Mouse (Mus musculus): ENCODE data around the gene Htt. TPM values are rescaled to one million over a fixed set of nuclear protein-coding genes. Genes with fewer than 3 reads are reported as not detected.

Htt gene
- polyA plus RNA-seq, 1 experiment from 2014 or later = 10.1 TPM

DNA sequence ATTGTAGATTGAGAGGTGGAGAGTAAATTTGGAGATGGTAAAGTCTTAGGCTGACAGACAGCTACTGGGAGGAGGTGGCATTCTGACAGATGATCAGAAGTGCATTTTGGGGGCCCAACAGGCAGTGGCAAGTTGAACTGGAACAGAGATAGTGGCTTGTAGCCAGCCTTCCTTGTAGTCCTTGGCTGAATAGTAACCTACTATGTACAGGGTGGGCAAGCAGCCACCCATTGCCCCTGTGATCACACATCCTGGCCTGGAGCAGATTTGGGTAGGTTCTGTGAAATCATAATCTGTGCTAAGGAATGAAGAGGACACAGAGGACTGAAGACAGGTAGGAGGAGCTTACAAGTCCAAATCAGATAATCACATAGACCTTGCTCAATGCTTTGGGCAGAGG lies 142.9 kb downstream of the Htt start:
- Histone ChIP-seq H3K9me3 (ENCODE audit: control insufficient read depth, low read length) (no peaks in the 10 kb centered on the region), H3K4me2 (ENCODE audit: low read depth, low read length) (no peak overlapping the region), H3K4me3 (ENCODE audit: low read length) (no peak overlapping the region), H3K4me1 (replicated peaks; ENCODE audit: control insufficient read depth, insufficient read depth, low read length) (peaks cover 18% of the 10 kb centered on the region), H3K9ac (ENCODE audit: low read length) (no peak overlapping the region), H3K27ac (ENCODE audit: low read length) (no peak overlapping the region), H3K27me3 (ENCODE audit: control insufficient read depth, insufficient read depth, low read depth, low read length) (no peaks in the 10 kb centered on the region), H3K36me3 (ENCODE audit: control insufficient read depth, insufficient read depth, low read length) (peaks cover 38% of the 10 kb centered on the region)
- ATAC-seq (ENCODE audit: low read depth) = no peak

GRCm38 (mm10) chr5:34907230-34907629 lies 145.7 kb downstream of the Htt start:
- H3K9me3 ChIP-seq (ENCODE audit: control insufficient read depth, low read length) = no peaks in the 10 kb centered on the region
- H3K4me3 ChIP-seq (ENCODE audit: low read length) = no peak overlapping the region
- H3K9ac ChIP-seq (ENCODE audit: low read length) = no peak overlapping the region
- peaks cover 28% of the 10 kb centered on the region for H3K36me3 ChIP-seq (ENCODE audit: control insufficient read depth, insufficient read depth, low read length)
- H3K4me1 ChIP-seq (replicated peaks; ENCODE audit: control insufficient read depth, insufficient read depth, low read length) = peaks cover 11% of the 10 kb centered on the region
- no peak overlapping the region for H3K27ac ChIP-seq (ENCODE audit: low read length)
- 87% methylated on average over 4 of the region's 4 CpGs for WGBS
- ATAC-seq (ENCODE audit: low read depth) = no peak
- H3K27me3 ChIP-seq (ENCODE audit: control insufficient read depth, insufficient read depth, low read depth, low read length) = no peaks in the 10 kb centered on the region
- no peak overlapping the region for H3K4me2 ChIP-seq (ENCODE audit: low read depth, low read length)

DNA sequence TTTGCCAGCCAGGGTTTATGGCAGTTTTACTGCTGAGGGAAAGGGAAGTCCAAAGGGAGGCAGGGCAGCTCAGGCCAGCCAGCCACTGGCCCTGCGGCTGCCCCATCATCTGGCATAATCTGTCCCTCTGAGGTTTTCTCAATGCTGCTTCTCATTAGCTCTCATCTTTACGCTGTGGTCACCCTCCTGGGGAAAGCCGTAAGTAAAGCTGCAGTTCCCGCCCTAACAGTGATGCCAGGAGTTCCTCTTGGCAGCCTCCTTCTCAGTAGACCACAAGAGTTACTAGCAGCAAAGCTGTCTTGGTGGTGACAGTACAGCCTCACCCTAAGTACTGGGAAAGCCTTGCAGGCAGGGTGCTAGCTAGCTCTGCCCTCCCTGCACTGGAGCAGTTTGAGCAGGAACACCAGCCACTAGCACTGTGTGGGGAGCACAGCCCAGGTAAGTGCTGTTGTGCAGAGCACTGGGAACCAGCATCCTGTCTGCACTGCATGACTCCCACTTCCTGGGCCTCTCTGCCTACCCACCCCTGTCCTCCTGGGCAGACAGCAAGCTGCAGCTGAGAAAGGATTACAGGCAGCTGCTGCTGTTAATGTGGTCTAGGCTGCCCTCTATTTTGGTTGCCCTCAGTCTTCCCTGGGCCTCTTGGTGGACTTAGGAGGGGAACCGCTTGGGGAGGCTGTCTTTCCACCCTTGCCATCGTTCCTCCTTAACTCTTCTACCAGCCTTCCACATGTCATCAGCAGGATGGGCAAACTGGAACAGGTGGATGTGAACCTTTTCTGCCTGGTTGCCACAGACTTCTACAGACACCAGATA lies 146.6 kb downstream of the Htt start, which contains the start of gene Msantd1:
TSS of gene Msantd1 (plus strand) at position 103 of the 816 bp plus-strand sequence.
- peak within 1 kb of the TSS; percentile 23; the same call in 1 of the 2 replicates for H3K9ac ChIP-seq (ENCODE audit: low read length)
- 69% methylated on average over 6 of the region's 6 CpGs for WGBS
- peaks cover 28% of the 10 kb centered on the region for H3K36me3 ChIP-seq (ENCODE audit: control insufficient read depth, insufficient read depth, low read length)
- H3K27ac ChIP-seq (ENCODE audit: low read length) = peak within 1 kb of the TSS; percentile 92
- H3K4me3 ChIP-seq (ENCODE audit: low read length) = no peak within 1 kb of the TSS
- H3K27me3 ChIP-seq (ENCODE audit: control insufficient read depth, insufficient read depth, low read depth, low read length) = no peaks in the 10 kb centered on the region
- no peak for ATAC-seq (ENCODE audit: low read depth)
- H3K9me3 ChIP-seq (ENCODE audit: control insufficient read depth, low read length) = no peaks in the 10 kb centered on the region
- H3K4me2 ChIP-seq (ENCODE audit: low read depth, low read length) = no peak within 1 kb of the TSS
- peaks cover 6% of the 10 kb centered on the region; the same call in 1 of the 2 replicates for H3K4me1 ChIP-seq (replicated peaks; ENCODE audit: control insufficient read depth, insufficient read depth, low read length)

DNA sequence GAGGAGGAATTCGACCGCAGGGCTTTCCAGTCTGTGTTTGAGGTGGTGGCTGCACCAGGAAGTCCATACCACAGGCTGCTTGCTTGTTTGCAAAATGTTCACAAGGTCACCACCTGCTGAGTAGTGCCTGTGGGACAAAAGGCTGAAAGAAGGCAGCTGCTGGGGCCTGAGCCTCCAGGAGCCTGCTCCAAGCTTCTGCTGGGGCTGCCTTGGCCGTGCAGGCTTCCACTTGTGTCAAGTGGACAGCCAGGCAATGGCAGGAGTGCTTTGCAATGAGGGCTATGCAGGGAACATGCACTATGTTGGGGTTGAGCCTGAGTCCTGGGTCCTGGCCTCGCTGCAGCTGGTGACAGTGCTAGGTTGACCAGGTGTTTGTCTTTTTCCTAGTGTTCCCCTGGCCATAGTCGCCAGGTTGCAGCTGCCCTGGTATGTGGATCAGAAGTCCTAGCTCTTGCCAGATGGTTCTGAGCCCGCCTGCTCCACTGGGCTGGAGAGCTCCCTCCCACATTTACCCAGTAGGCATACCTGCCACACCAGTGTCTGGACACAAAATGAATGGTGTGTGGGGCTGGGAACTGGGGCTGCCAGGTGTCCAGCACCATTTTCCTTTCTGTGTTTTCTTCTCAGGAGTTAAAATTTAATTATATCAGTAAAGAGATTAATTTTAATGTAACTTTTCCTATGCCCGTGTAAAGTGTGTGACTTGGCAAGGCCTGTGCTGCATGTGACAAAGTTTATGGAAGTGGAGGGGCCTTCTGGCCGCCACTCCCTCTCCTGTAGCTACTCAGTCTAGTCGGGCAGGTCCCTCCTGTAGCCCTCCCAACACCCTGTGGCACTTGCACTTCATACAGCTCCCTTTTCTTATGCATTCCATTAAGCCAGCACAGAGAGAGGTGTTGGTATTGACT lies 147.4 kb downstream of the Htt start:
- no peaks in the 10 kb centered on the region for H3K27me3 ChIP-seq (ENCODE audit: control insufficient read depth, insufficient read depth, low read depth, low read length)
- peak overlapping the region; percentile 92 for H3K27ac ChIP-seq (ENCODE audit: low read length)
- H3K9me3 ChIP-seq (ENCODE audit: control insufficient read depth, low read length) = no peaks in the 10 kb centered on the region
- H3K4me2 ChIP-seq (ENCODE audit: low read depth, low read length) = no peak overlapping the region
- H3K4me1 ChIP-seq (replicated peaks; ENCODE audit: control insufficient read depth, insufficient read depth, low read length) = peaks cover 6% of the 10 kb centered on the region; the same call in 1 of the 2 replicates
- 49% methylated on average over 9 of the region's 9 CpGs for WGBS
- ATAC-seq (ENCODE audit: low read depth) = peak; percentile 88
- H3K36me3 ChIP-seq (ENCODE audit: control insufficient read depth, insufficient read depth, low read length) = peaks cover 26% of the 10 kb centered on the region
- H3K4me3 ChIP-seq (ENCODE audit: low read length) = no peak overlapping the region
- no peak overlapping the region for H3K9ac ChIP-seq (ENCODE audit: low read length)

DNA sequence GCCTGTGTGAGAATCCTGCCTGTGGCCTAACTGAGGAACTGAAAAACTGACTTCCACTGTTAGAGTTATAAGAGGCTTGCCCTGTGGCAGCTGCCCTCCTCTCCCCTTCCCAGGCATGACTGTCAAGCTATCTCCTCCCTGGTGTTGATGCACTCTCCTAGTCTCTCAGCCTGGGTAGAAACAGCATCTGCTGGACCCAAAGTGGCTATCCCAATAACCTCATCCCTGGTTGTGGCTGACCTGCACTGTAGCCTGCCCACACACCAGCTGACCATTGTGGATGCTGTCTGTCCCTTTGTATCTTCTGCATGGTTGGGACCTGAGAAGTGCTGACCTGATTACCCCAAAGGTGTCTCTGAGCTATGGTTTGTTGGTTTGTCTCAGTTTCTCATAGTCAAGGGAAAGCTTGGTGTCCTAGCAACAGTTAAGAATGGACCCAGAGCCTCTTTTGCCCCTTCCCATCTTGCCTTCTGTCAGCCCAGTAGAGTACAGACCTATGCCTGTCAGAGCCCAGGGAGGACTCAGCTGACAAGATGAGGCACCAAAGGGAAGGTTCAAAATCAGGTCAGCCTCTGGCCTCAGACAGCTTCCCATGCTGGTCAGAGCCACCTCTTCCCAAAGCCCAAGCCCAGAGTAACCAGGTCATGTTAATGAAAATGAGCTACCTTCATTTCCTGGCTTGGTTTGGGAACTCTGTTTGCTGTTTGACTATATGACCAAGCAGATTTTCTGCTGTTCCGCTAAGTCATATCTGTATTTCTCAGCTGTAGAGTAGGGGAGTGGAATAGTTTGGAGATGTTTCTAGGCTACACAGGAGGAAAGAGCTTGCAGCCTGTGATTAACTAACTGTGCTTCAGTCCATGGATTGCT lies 148.3 kb downstream of the Htt start:
- 92% methylated on average over 1 of the region's 1 CpGs for WGBS
- Histone ChIP-seq H3K4me2 (ENCODE audit: low read depth, low read length) (no peak overlapping the region), H3K27ac (ENCODE audit: low read length) (peak overlapping the region; percentile 92), H3K4me3 (ENCODE audit: low read length) (no peak overlapping the region), H3K36me3 (ENCODE audit: control insufficient read depth, insufficient read depth, low read length) (peaks cover 21% of the 10 kb centered on the region), H3K9me3 (ENCODE audit: control insufficient read depth, low read length) (no peaks in the 10 kb centered on the region), H3K27me3 (ENCODE audit: control insufficient read depth, insufficient read depth, low read depth, low read length) (no peaks in the 10 kb centered on the region), H3K9ac (ENCODE audit: low read length) (no peak overlapping the region), H3K4me1 (replicated peaks; ENCODE audit: control insufficient read depth, insufficient read depth, low read length) (peaks cover 6% of the 10 kb centered on the region; the same call in 1 of the 2 replicates)
- peak; percentile 6; the same call in 1 of the 2 replicates for ATAC-seq (ENCODE audit: low read depth)

- H3K9me3 ChIP-seq (ENCODE audit: control insufficient read depth, low read length) = no peaks in the 10 kb centered on the region
- WGBS = 84% methylated on average over 4 of the region's 4 CpGs
- H3K4me1 ChIP-seq (replicated peaks; ENCODE audit: control insufficient read depth, insufficient read depth, low read length) = peaks cover 6% of the 10 kb centered on the region; the same call in 1 of the 2 replicates
- peaks cover 18% of the 10 kb centered on the region for H3K36me3 ChIP-seq (ENCODE audit: control insufficient read depth, insufficient read depth, low read length)
- no peak overlapping the region for H3K4me2 ChIP-seq (ENCODE audit: low read depth, low read length)
- no peak overlapping the region for H3K4me3 ChIP-seq (ENCODE audit: low read length)
- H3K27ac ChIP-seq (ENCODE audit: low read length) = no peak overlapping the region; the same call in 1 of the 2 replicates
- H3K27me3 ChIP-seq (ENCODE audit: control insufficient read depth, insufficient read depth, low read depth, low read length) = no peaks in the 10 kb centered on the region
- ATAC-seq (ENCODE audit: low read depth) = no peak
- H3K9ac ChIP-seq (ENCODE audit: low read length) = no peak overlapping the region
These were observed 148.9 kb downstream of the Htt start for GRCm38 (mm10) chr5:34910504-34910815.

DNA sequence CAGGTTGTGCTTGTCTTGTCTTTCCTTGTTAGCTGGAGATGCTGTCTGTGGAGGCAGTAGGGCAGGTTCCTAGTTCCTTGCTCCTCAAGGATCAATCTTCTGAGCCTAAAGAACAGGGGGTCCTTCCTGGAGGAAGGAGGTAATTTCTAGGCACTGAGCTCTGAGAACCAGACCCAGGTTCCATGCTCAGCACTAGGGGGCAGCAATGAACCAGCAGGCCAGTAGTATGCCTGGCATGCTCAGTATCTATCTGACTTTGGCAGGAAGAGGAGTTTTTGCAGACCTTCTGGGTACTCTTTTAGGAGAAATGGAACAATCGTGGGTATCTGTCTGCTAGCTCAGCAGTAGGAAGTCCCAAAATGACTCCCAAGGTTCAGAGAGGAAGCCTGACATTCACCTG lies 154.3 kb downstream of the Htt start:
- H3K4me3 ChIP-seq (ENCODE audit: low read length) = no peak overlapping the region
- WGBS = 15% methylated on average over 1 of the region's 1 CpGs
- no peak overlapping the region for H3K27ac ChIP-seq (ENCODE audit: low read length)
- H3K9ac ChIP-seq (ENCODE audit: low read length) = no peak overlapping the region
- H3K36me3 ChIP-seq (ENCODE audit: control insufficient read depth, insufficient read depth, low read length) = no peaks in the 10 kb centered on the region; the same call in 1 of the 2 replicates
- peak; percentile 82 for ATAC-seq (ENCODE audit: low read depth)
- H3K4me1 ChIP-seq (replicated peaks; ENCODE audit: control insufficient read depth, insufficient read depth, low read length) = no peaks in the 10 kb centered on the region
- H3K27me3 ChIP-seq (ENCODE audit: control insufficient read depth, insufficient read depth, low read depth, low read length) = no peaks in the 10 kb centered on the region
- no peak overlapping the region for H3K4me2 ChIP-seq (ENCODE audit: low read depth, low read length)
- no peaks in the 10 kb centered on the region for H3K9me3 ChIP-seq (ENCODE audit: control insufficient read depth, low read length)

GRCm38 (mm10) chr5:34917234-34917655 lies 155.7 kb downstream of the Htt start:
- 62% methylated on average over 10 of the region's 10 CpGs for WGBS
- Histone ChIP-seq H3K4me3 (ENCODE audit: low read length) (no peak overlapping the region), H3K4me1 (replicated peaks; ENCODE audit: control insufficient read depth, insufficient read depth, low read length) (no peaks in the 10 kb centered on the region), H3K27me3 (ENCODE audit: control insufficient read depth, insufficient read depth, low read depth, low read length) (no peaks in the 10 kb centered on the region), H3K9me3 (ENCODE audit: control insufficient read depth, low read length) (no peaks in the 10 kb centered on the region), H3K9ac (ENCODE audit: low read length) (no peak overlapping the region), H3K36me3 (ENCODE audit: control insufficient read depth, insufficient read depth, low read length) (no peaks in the 10 kb centered on the region), H3K27ac (ENCODE audit: low read length) (no peak overlapping the region), H3K4me2 (ENCODE audit: low read depth, low read length) (no peak overlapping the region)
- ATAC-seq (ENCODE audit: low read depth) = no peak
